In genomic region chr6:29143608-29144007, GRCm38 (mm10) we compare ENCODE assay signal across 9 mouse cellular contexts. TPM values are rescaled to one million over a fixed set of nuclear protein-coding genes. Genes with fewer than 3 reads are reported as not detected.
A peak's percentile ranks its signal among the peaks of the same experiment; 100 is the strongest.
DNase-seq lines count a peak whose midpoint lies in the region; ATAC-seq and TF ChIP-seq lines count a peak whose summit lies in the region.
"Had no signal": no experiment of that assay in that cellular context is flagged by ENCODE, and none has a peak within 500 bp of the region (broad histone marks: within the 10 kb centered on the region; RNA-seq: fewer than 3 reads in every experiment).

No protein-coding gene starts in this region.

- WGBS in forebrain, embryonic 10.5 days = 48% methylated on average over 5 of the region's 5 CpGs
- 40% methylated on average over 5 of the region's 5 CpGs for WGBS in forebrain, embryonic 13.5 days
- 43% methylated on average over 5 of the region's 5 CpGs for WGBS in embryonic facial prominence, embryonic 10.5 days
- WGBS in hindbrain, postnatal 0 days = 31% methylated on average over 5 of the region's 5 CpGs
- WGBS in lung, adult 2 months = 41% methylated on average over 5 of the region's 5 CpGs

- no peak for TF ChIP-seq POLR2A in lung, adult 2 months (IDR thresholded peaks at IDR 0.05; ENCODE audit: borderline replicate concordance, extremely low read depth, low read depth, low read length)

- no peak for ATAC-seq in forebrain, embryonic 13.5 days
- ATAC-seq in hindbrain, postnatal 0 days = peak; percentile 83

- H3K36me3 ChIP-seq in forebrain, embryonic 10.5 days (replicated peaks) = peaks cover 64% of the 10 kb centered on the region
- H3K36me3 ChIP-seq in forebrain, embryonic 13.5 days (ENCODE audit: poor library complexity, severe bottlenecking) = peaks cover 32% of the 10 kb centered on the region
- peaks cover 58% of the 10 kb centered on the region for H3K36me3 ChIP-seq in embryonic facial prominence, embryonic 10.5 days (replicated peaks)
- H3K36me3 ChIP-seq in hindbrain, postnatal 0 days (ENCODE audit: insufficient read depth, low read length) = 0 out of 2 replicates have a peak, but pooled peaks cover 5% of the 10 kb centered on the region

- H3K4me2 ChIP-seq in forebrain, embryonic 13.5 days = no peak overlapping the region
- no peak overlapping the region for H3K4me2 ChIP-seq in hindbrain, postnatal 0 days (ENCODE audit: low read depth, low read length)
- H3K4me2 ChIP-seq: heart, embryonic 15.5 days had no signal

- no peak overlapping the region for H3K27ac ChIP-seq in forebrain, embryonic 10.5 days
- no peak overlapping the region for H3K27ac ChIP-seq in forebrain, embryonic 13.5 days
- no peak overlapping the region for H3K27ac ChIP-seq in embryonic facial prominence, embryonic 10.5 days (replicated peaks)
- no peak overlapping the region for H3K27ac ChIP-seq in hindbrain, postnatal 0 days
- H3K27ac ChIP-seq: heart, embryonic 15.5 days had no signal

- no peak overlapping the region for H3K9ac ChIP-seq in forebrain, embryonic 13.5 days
- H3K9ac ChIP-seq in hindbrain, postnatal 0 days (replicated peaks; ENCODE audit: low read length) = no peak overlapping the region
- H3K9ac ChIP-seq: heart, embryonic 15.5 days had no signal

- TF ChIP-seq CTCF in hindbrain, postnatal 0 days (IDR thresholded peaks at IDR 0.05; ENCODE audit: low read depth) = peak; percentile 89
- peak; percentile 55 for TF ChIP-seq CTCF in lung, adult 2 months (IDR thresholded peaks at IDR 0.05; ENCODE audit: insufficient read depth, low read length)

- no peak overlapping the region for H3K4me3 ChIP-seq in forebrain, embryonic 10.5 days
- no peak overlapping the region for H3K4me3 ChIP-seq in forebrain, embryonic 13.5 days
- H3K4me3 ChIP-seq in embryonic facial prominence, embryonic 10.5 days = no peak overlapping the region
- no peak overlapping the region for H3K4me3 ChIP-seq in hindbrain, postnatal 0 days (ENCODE audit: low read length)
- no peak overlapping the region for H3K4me3 ChIP-seq in lung, adult 2 months (replicated peaks; ENCODE audit: extremely low read depth, low read depth, low read length)
- H3K4me3 ChIP-seq: heart, embryonic 15.5 days had no signal

- no peaks in the 10 kb centered on the region for H3K4me1 ChIP-seq in forebrain, embryonic 10.5 days
- no peaks in the 10 kb centered on the region for H3K4me1 ChIP-seq in forebrain, embryonic 13.5 days
- no peaks in the 10 kb centered on the region for H3K4me1 ChIP-seq in embryonic facial prominence, embryonic 10.5 days
- no peaks in the 10 kb centered on the region for H3K4me1 ChIP-seq in hindbrain, postnatal 0 days (ENCODE audit: insufficient read depth, low read length)
- H3K4me1 ChIP-seq in lung, adult 2 months (ENCODE audit: control insufficient read depth, insufficient read depth, low read length) = no peaks in the 10 kb centered on the region

- H3K27me3 ChIP-seq in forebrain, embryonic 10.5 days (ENCODE audit: poor library complexity, severe bottlenecking) = no peaks in the 10 kb centered on the region
- H3K27me3 ChIP-seq in forebrain, embryonic 13.5 days = no peaks in the 10 kb centered on the region
- no peaks in the 10 kb centered on the region for H3K27me3 ChIP-seq in embryonic facial prominence, embryonic 10.5 days (replicated peaks; ENCODE audit: low read depth, poor library complexity, severe bottlenecking)
- no peaks in the 10 kb centered on the region for H3K27me3 ChIP-seq in hindbrain, postnatal 0 days (ENCODE audit: insufficient read depth, low read length)
- H3K27me3 ChIP-seq: heart, embryonic 15.5 days had no signal

- H3K9me3 ChIP-seq in forebrain, embryonic 10.5 days = no peaks in the 10 kb centered on the region
- H3K9me3 ChIP-seq in forebrain, embryonic 13.5 days (replicated peaks) = no peaks in the 10 kb centered on the region
- no peaks in the 10 kb centered on the region for H3K9me3 ChIP-seq in embryonic facial prominence, embryonic 10.5 days
- H3K9me3 ChIP-seq in hindbrain, postnatal 0 days (ENCODE audit: low read length) = no peaks in the 10 kb centered on the region
- H3K9me3 ChIP-seq: heart, embryonic 15.5 days had no signal

- DNase-seq in forebrain, embryonic 10.5 days (ENCODE audit: extremely low spot score, low spot score) = peak; percentile 32
- peak; percentile 55 for DNase-seq in urinary bladder, postnatal 25 days (ENCODE audit: low spot score)
- DNase-seq in urinary bladder, postnatal 4 days (ENCODE audit: low spot score in 2 of 2) = no peak
- DNase-seq in embryonic facial prominence, embryonic 10.5 days (ENCODE audit: low spot score) = peak; percentile 55
- peak; percentile 88 for DNase-seq in hindbrain, postnatal 0 days (ENCODE audit: low spot score)
- peak; percentile 36 for DNase-seq in lung, adult 2 months
- DNase-seq in right cerebral cortex, postnatal 14 days = peak; percentile 79

RNA-seq across cellular contexts. Expression of gene Rbm28, which starts 21.2 kb away (rescaled TPM):
- polyA plus RNA-seq in forebrain, embryonic 10.5 days (2016; fragmentation: Nextera tagmentation; extraction: Ambion mirVana) = 53.8 and 58.1 TPM in 2 replicates
- 46.9 and 48.8 TPM in 2 replicates for polyA plus RNA-seq in forebrain, embryonic 13.5 days (2015; fragmentation: Nextera tagmentation; extraction: Ambion mirVana)
- 53.9 and 60.6 TPM in 2 replicates for polyA plus RNA-seq in embryonic facial prominence, embryonic 10.5 days (2016; fragmentation: Nextera tagmentation; extraction: Ambion mirVana)
- total RNA-seq in hindbrain, postnatal 0 days (2014; rRNA removed) = 13.8 and 16.3 TPM in 2 replicates
- polyA plus RNA-seq in hindbrain, postnatal 0 days (2015; fragmentation: Nextera tagmentation; extraction: Ambion mirVana) = 18.8 and 19.9 TPM in 2 replicates
- 6.5 and 10.8 TPM in 2 replicates for polyA plus RNA-seq in lung, adult 2 months (2012; rRNA removed)

RNA-seq across cellular contexts. Expression of gene Prrt4, which starts 35.8 kb away (rescaled TPM):
- polyA plus RNA-seq in forebrain, embryonic 10.5 days (2016; fragmentation: Nextera tagmentation; extraction: Ambion mirVana) = 1.3 and 1.8 TPM in 2 replicates
- polyA plus RNA-seq in forebrain, embryonic 13.5 days (2015; fragmentation: Nextera tagmentation; extraction: Ambion mirVana) = 1.5 and 1.8 TPM in 2 replicates
- polyA plus RNA-seq in embryonic facial prominence, embryonic 10.5 days (2016; fragmentation: Nextera tagmentation; extraction: Ambion mirVana) = 1.9 and 2.0 TPM in 2 replicates
- 37.8 and 44.9 TPM in 2 replicates for total RNA-seq in hindbrain, postnatal 0 days (2014; rRNA removed)
- 12.9 and 14.8 TPM in 2 replicates for polyA plus RNA-seq in hindbrain, postnatal 0 days (2015; fragmentation: Nextera tagmentation; extraction: Ambion mirVana)
- polyA plus RNA-seq in lung, adult 2 months (2012; rRNA removed) = 10.8 and 12.2 TPM in 2 replicates

Comparison
In these comparisons a context has a peak if more than half of its experiments do, and no peak if none do; other contexts are left out.
1. DNase-seq: peak in forebrain, embryonic 10.5 days (single experiment), urinary bladder, postnatal 25 days (single experiment), embryonic facial prominence, embryonic 10.5 days (single experiment), hindbrain, postnatal 0 days (single experiment), lung, adult 2 months (single experiment) and right cerebral cortex, postnatal 14 days (single experiment); none in urinary bladder, postnatal 4 days (0 of 2).